Mouse (Mus musculus) forebrain, embryonic 16.5 days (tissue): ENCODE data around the gene Ccdc171. TPM values are rescaled to one million over a fixed set of nuclear protein-coding genes. Genes with fewer than 3 reads are reported as not detected.
"Not testable (repeated sequence)": the region's sequence is repeated elsewhere in the genome, so short reads cannot be mapped to it uniquely, and the experiment has no call there.

Source experiments
- ATAC-seq: fragments of 200-750 bp; cut with Nextera tagmentation; 2 replicates; pipeline ENCODE4 v1.8.0; 2017; ENCODE audit warnings: mild to moderate bottlenecking, moderate library complexity
- H3K27ac ChIP-seq: fragments of 300-500 bp; sonication (generic); 2 replicates; pipeline ENCODE4 v1.5.1; 2014; ENCODE audit warnings: low read length, control low read depth
- H3K27me3 ChIP-seq: fragments of 300-500 bp; sonication (generic); replicated peaks from 2 replicates; pipeline ENCODE4 v1.6.1; 2014; ENCODE audit warnings: low read length; ENCODE audit not compliant: control insufficient read depth, insufficient read depth
- H3K36me3 ChIP-seq: fragments of 300-500 bp; sonication (generic); 2 replicates; pipeline ENCODE4 v1.6.1; 2014; ENCODE audit not compliant: control insufficient read depth, insufficient read depth
- H3K4me1 ChIP-seq: fragments of 300-500 bp; sonication (generic); replicated peaks from 2 replicates; pipeline ENCODE4 v1.6.1; 2014; ENCODE audit warnings: low read length; ENCODE audit not compliant: control insufficient read depth, insufficient read depth
- H3K4me2 ChIP-seq: fragments of 300-500 bp; sonication (generic); 2 replicates; pipeline ENCODE4 v1.6.1; 2014; ENCODE audit warnings: mild to moderate bottlenecking, low read length, control low read depth
- H3K4me3 ChIP-seq: fragments of 300-500 bp; sonication (generic); replicated peaks from 2 replicates; pipeline ENCODE4 v1.5.1; 2014; ENCODE audit warnings: mild to moderate bottlenecking, low read length, control low read depth
- H3K9ac ChIP-seq: fragments of 300-500 bp; sonication (generic); replicated peaks from 2 replicates; pipeline ENCODE4 v1.6.1; 2014; ENCODE audit warnings: low read depth, low read length, control low read depth
- H3K9me3 ChIP-seq: fragments of 300-500 bp; sonication (generic); 2 replicates; pipeline ENCODE4 v1.6.1; 2016; ENCODE audit warnings: low read length; ENCODE audit not compliant: control insufficient read depth
- WGBS: fragments of 180-500 bp; shearing (Covaris S2); extraction: QIAGEN DNeasy Blood & Tissue Kit; methylation state at CpG from one replicate; pipeline ENCODE4 v1.1.7; 2014; 5-methylcytosine and 5-hydroxymethylcytosine counted together
- polyA plus RNA-seq: library from polyadenylated mRNA; unstranded; fragments of >200 nt; fragmentation: Nextera tagmentation; extraction: Ambion mirVana; gene quantifications from 2 replicates; pipeline ENCODE4 v1.2.1, GENCODE M21; 2015

Ccdc171 gene
- polyA plus RNA-seq = 6.1 and 6.7 TPM in 2 replicates

DNA sequence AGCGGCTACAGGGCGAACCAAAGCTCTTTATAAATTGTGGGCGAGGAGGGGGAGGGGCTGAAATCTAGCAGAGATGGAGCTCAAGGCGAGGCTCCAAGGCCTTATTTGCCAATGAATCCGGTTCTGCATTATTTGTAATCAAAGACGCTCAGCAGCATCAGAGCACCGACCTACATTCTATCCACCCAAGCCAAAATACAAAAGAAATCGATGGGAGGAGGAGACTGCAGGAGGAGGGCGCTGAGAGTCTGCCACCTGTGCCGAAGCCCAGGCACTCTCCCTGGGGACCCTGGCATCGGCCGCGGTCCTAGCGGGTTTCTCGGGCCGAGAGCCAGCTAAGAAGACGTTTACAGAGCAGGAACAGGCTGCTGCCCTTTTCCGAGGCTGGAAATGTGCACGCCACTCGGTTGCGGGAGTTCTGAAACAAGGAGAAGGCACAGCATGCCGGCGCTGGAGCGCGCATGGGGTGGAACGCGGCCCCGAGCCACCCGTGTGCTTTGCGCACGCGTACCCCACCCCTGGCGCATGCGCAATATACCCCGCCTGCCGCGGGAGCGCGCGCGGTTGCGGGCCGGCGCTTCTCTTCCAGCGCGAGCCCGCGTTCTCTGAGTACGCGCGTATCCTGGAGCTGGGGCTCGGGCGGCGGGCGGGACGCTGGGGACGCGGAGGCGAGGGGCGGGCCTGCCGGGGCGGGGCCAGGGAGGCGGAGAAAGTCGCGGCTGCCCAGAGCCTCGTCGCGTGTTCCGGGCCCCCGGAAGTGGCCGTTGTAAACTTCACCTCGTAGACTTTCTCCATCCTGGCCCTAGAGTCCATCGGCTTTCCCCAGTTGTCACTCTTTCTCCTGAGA, at the start of gene Ccdc171:
Ccdc171 (plus strand) TSS at position 703 of the 847 bp plus-strand sequence.
- no peaks in the 10 kb centered on the region for H3K27me3 ChIP-seq
- H3K4me1 ChIP-seq = peaks cover 22% of the 10 kb centered on the region
- peak within 1 kb of the TSS; percentile 88 for H3K4me3 ChIP-seq
- H3K9ac ChIP-seq = peak within 1 kb of the TSS; percentile 80
- peak; percentile 94 for ATAC-seq
- no peaks in the 10 kb centered on the region for H3K36me3 ChIP-seq
- peak within 1 kb of the TSS; percentile 97 for H3K27ac ChIP-seq
- WGBS = under 1% methylated on average over 72 of the region's 73 CpGs
- H3K4me2 ChIP-seq = peak within 1 kb of the TSS; percentile 96
- H3K9me3 ChIP-seq = no peaks in the 10 kb centered on the region

DNA sequence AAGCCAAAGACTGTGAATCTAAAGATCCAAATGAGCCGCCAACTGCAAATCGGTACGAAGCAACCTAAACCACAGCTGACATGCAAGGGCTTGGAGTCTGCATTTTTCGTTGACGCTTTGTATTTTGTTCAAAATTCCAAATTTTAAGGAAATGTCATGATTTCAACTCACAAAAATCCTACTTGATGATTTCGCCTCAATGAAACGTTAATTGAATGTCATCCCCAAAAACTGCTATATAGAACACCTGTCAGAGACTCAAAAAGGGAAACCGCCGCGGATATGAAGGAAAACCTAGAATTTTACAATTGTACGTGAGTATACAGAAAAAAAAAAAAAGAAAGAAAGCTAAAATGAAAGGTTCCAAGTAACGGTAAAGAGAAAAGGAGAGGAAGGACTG, 40.1 kb upstream of the Ccdc171 start:
- H3K4me3 ChIP-seq = peak overlapping the region; percentile 63
- H3K36me3 ChIP-seq = peaks cover 7% of the 10 kb centered on the region; the same call in 1 of the 2 replicates
- ATAC-seq = no peak
- no peaks in the 10 kb centered on the region for H3K9me3 ChIP-seq
- H3K4me1 ChIP-seq = peaks cover 21% of the 10 kb centered on the region
- 14% methylated on average over 12 of the region's 12 CpGs for WGBS
- no peak overlapping the region; the same call in 1 of the 2 replicates for H3K27ac ChIP-seq
- no peaks in the 10 kb centered on the region for H3K27me3 ChIP-seq
- peak overlapping the region; percentile 95 for H3K9ac ChIP-seq
- H3K4me2 ChIP-seq = peak overlapping the region; percentile 88

DNA sequence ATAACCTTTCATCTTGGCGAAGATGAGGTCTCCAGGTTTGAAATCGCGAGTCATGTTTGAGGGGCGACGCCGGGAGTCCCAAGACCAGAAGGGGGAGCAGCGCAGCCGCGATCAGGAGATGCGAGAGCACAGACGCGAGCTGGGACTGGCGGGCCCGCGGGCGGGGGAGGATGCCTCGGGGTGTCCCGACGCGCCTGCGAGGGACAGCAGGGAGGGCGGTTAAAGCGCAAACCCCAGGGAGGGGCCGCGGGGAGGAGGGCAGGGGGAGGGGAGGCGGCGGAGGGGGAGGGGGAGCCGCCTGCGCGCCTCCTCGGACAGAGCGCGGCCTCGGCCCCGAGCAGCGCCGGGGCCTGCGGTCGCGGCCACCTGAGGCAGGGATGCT, 39.6 kb upstream of the Ccdc171 start:
- no peaks in the 10 kb centered on the region for H3K9me3 ChIP-seq
- no peaks in the 10 kb centered on the region for H3K27me3 ChIP-seq
- peak overlapping the region; percentile 100 for H3K27ac ChIP-seq
- H3K4me1 ChIP-seq = peaks cover 21% of the 10 kb centered on the region
- H3K9ac ChIP-seq = peak overlapping the region; percentile 95
- H3K36me3 ChIP-seq = peaks cover 7% of the 10 kb centered on the region; the same call in 1 of the 2 replicates
- ATAC-seq = peak; percentile 78
- WGBS = under 1% methylated on average over 27 of the region's 40 CpGs
- peak overlapping the region; percentile 88 for H3K4me2 ChIP-seq
- H3K4me3 ChIP-seq = peak overlapping the region; percentile 63

DNA sequence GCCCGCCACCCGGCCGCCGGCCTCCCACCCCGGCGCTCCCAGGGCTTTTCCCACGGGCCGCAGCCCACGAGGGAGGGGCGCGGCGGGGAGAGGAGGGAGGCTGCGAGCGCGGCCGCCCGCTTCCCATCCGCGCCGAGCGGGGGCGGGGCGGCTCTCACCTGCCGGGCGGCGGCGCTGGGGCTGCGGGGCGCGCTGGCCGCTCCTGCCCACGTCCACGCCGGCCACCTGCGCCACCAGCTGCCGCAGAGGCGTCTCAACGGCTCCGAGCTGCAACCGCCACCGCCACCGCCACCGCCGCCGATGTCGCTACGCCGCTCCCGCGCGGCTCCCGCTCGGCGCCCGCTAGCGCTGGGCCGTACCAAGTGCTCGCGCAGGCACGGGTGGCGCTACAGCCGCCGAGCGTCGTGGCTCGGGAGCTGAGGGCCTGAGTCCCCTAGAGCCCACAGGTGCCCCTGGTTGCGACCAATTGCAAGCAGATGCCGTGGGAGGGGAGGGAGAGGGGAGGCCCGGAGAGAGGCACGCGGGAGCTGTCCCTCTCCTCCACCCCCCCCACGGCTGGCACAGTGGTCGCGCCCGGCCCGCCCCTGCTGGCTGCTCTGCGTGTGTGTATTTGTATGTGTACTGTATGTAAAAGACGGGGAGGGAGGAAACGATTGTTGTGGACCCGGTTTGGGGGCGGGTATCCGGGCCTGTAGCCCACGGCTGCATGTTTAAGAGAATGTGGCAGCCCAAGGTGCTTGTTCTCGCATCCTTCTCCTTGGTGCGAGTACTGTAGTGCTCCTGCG, 39.0 kb upstream of the Ccdc171 start, which contains the start of gene Psip1:
Psip1 (minus strand) TSS at position 343 of the 785 bp plus-strand sequence.
- Histone ChIP-seq H3K36me3 (peaks cover 7% of the 10 kb centered on the region; the same call in 1 of the 2 replicates), H3K9ac (peak within 1 kb of the TSS; percentile 95), H3K4me1 (peaks cover 21% of the 10 kb centered on the region), H3K9me3 (no peaks in the 10 kb centered on the region), H3K27me3 (no peaks in the 10 kb centered on the region), H3K4me3 (peak within 1 kb of the TSS; percentile 63), H3K27ac (peak within 1 kb of the TSS; percentile 100), H3K4me2 (peak within 1 kb of the TSS; percentile 88)
- peak; percentile 92 for ATAC-seq
- under 1% methylated on average over 49 of the region's 86 CpGs for WGBS

DNA sequence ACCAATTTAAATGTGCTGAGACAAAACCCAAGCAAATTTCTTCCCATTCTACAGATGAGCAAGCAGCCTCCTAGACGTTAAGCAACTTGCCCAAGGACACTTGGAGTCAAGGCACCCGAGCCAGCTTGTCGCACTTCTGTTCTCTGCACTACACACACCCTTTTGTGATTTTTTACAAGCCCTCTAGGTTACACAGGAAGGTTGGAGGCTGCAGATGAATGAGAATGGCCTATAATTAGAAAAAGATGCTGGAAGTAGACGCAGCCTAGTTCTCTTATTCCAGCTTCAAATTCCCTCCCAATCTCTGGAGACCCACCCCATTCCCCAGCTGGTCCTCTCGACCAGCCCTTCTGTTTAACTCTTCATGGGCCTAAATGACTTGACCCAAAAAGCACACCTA, 36.2 kb upstream of the Ccdc171 start:
- no peaks in the 10 kb centered on the region for H3K9me3 ChIP-seq
- no peak overlapping the region for H3K9ac ChIP-seq
- H3K36me3 ChIP-seq = no peaks in the 10 kb centered on the region
- H3K4me2 ChIP-seq = no peak overlapping the region
- no peak for ATAC-seq
- WGBS = 23% methylated on average over 5 of the region's 5 CpGs
- H3K27me3 ChIP-seq = no peaks in the 10 kb centered on the region
- H3K4me1 ChIP-seq = peaks cover 10% of the 10 kb centered on the region
- H3K27ac ChIP-seq = no peak overlapping the region
- H3K4me3 ChIP-seq = no peak overlapping the region

DNA sequence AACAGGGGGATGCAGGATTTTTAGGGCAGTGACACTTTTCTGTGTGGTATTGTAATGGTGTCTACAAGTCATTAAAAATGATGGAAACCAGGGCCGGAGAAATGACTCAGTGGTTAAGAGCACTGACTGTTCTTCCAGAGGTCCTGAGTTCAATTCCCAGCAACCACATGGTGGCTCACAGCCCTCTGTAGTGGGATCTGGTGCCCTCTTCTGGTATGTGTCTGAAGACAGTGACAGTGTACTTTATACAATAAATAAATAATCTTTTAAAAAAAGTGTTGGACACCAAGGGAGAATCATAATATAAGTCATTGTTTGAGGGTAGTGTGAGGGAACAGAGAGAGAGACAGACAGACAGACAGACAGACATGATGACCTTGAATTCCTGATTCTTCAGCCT, 32.2 kb upstream of the Ccdc171 start:
- Histone ChIP-seq H3K9ac (no peak overlapping the region), H3K36me3 (no peaks in the 10 kb centered on the region), H3K27ac (no peak overlapping the region), H3K27me3 (no peaks in the 10 kb centered on the region), H3K4me2 (no peak overlapping the region), H3K9me3 (no peaks in the 10 kb centered on the region), H3K4me1 (no peaks in the 10 kb centered on the region), H3K4me3 (no peak overlapping the region)
- WGBS = 83% methylated on average over 1 of the region's 1 CpGs
- no peak for ATAC-seq

DNA sequence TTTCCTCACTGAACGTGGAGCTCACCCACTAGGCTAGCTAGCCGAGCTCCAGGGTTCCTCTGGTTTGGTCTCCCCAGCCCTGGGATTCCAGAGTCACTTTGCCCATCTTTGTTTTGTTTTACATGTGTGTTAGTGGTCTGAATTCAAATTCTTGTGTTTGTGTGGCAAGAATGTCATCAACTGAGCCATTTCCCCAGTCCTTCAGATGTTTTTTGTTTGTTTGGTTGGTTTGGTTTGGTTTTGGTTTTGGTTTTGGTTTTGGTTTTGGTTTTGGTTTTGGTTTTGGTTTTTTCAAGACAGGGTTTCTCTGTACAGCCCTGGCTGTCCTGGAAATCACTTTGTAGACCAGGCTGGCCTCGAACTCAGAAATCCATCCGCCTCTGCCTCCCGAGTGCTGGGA, 28.3 kb upstream of the Ccdc171 start:
- not testable (repeated sequence) for H3K27me3 ChIP-seq, H3K27ac ChIP-seq, H3K4me3 ChIP-seq, H3K4me2 ChIP-seq, H3K9me3 ChIP-seq, H3K9ac ChIP-seq, H3K4me1 ChIP-seq, H3K36me3 ChIP-seq, ATAC-seq
- 90% methylated on average over 5 of the region's 5 CpGs for WGBS

DNA sequence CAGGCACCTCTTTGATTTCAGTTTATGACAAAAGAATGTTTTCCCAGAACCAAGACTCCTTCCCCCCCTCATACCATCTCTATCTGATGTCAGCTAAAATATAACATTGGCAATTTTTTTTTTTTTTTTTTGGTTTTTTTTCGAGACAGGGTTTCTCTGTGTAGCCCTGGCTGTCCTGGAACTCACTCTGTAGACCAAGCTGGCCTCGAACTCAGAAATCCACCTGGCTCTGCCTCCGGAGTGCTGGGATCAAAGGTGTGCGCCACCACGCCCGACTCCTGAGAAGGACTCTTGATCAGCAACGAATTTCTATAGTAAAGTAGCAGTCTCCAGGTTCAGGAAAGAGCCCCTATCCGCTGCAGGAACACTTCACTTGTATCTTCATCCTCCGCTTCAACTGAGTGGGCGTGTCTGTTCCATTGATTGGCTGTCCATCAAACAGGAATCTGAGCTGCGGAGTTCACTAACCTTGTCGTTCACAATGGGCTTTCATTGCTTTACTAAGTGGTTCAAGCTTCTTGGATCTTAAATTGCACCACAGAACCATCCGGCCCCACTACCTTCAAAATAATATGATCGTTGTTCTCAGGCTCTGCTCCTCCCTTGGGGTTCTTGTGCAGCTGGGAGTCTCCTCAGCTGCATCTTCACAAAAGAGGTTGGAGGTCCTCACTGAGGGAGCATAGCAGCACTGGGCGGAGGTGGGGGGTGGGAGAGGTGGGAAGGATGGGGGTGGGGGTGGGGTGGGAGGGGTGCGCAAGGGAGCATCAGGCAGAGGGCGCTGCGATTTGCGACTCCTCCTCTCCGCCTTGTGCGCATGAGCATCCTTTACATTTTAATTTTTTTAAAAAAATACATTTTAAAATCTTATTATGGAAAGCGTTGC, 24.9 kb upstream of the Ccdc171 start:
- peak overlapping the region; percentile 87 for H3K27ac ChIP-seq
- 4% methylated on average over 22 of the region's 22 CpGs for WGBS
- 0 out of 2 replicates have a peak, but pooled peaks cover 3% of the 10 kb centered on the region for H3K4me1 ChIP-seq
- H3K9me3 ChIP-seq = no peaks in the 10 kb centered on the region
- peak; percentile 84 for ATAC-seq
- H3K9ac ChIP-seq = peak overlapping the region; percentile 62
- no peaks in the 10 kb centered on the region for H3K36me3 ChIP-seq
- H3K4me3 ChIP-seq = peak overlapping the region; percentile 52
- no peaks in the 10 kb centered on the region for H3K27me3 ChIP-seq
- H3K4me2 ChIP-seq = peak overlapping the region; percentile 63
